Mouse (Mus musculus) bone marrow macrophage, adult 2 months (primary cell): ENCODE results near the gene Mxd1. TPM values are rescaled to one million over a fixed set of nuclear protein-coding genes. Genes with fewer than 3 reads are reported as not detected.

Experiments
- H3K27ac ChIP-seq: 2 replicates; pipeline ENCODE4 v1.5.1; 2012; ENCODE audit warnings: low read depth, low read length; ENCODE audit not compliant: insufficient read depth
- H3K4me1 ChIP-seq: 2 replicates; pipeline ENCODE4 v1.6.1; 2012; ENCODE audit warnings: low read length; ENCODE audit not compliant: control insufficient read depth, insufficient read depth
- H3K4me3 ChIP-seq: 2 replicates; pipeline ENCODE4 v1.5.1; 2012; ENCODE audit warnings: mild to moderate bottlenecking, low read length, moderate library complexity; ENCODE audit not compliant: insufficient read depth
- CTCF ChIP-seq: IDR thresholded peaks from 2 replicates; pipeline ENCODE4 v1.5.1; 2012; ENCODE audit warnings: low read depth, mild to moderate bottlenecking, low read length, moderate library complexity
- POLR2A ChIP-seq: IDR thresholded peaks from 2 replicates; pipeline ENCODE4 v1.6.1; 2012; ENCODE audit warnings: mild to moderate bottlenecking, low read depth, low read length, borderline replicate concordance
- polyA plus RNA-seq: library from polyadenylated mRNA; stranded (reverse); fragments of >200 nt; gene quantifications from 2 replicates; pipeline ENCODE4 v1.2.4, GENCODE M21; 2012; ENCODE audit not compliant: missing spikeins, insufficient read depth, insufficient read length

Mxd1 gene
- polyA plus RNA-seq: 19.1 and 25.3 TPM in 2 replicates

GRCm38 (mm10) chr6:86668580-86669239 is at the start of gene Mxd1:
Gene Mxd1, minus strand, starts transcription at chr6:86669161.
- peak within 1 kb of the TSS; percentile 49; the same call in 1 of the 2 replicates for H3K27ac ChIP-seq
- H3K4me3 ChIP-seq: peak within 1 kb of the TSS; percentile 93
- TF ChIP-seq CTCF: no peak
- no peak for TF ChIP-seq POLR2A
- H3K4me1 ChIP-seq: peaks cover 31% of the 10 kb centered on the region

- Histone ChIP-seq H3K4me1 (no peaks in the 10 kb centered on the region), H3K4me3 (no peak overlapping the region), H3K27ac (no peak overlapping the region)
- TF ChIP-seq CTCF (no peak), POLR2A (no peak)
Observed at GRCm38 (mm10) chr6:86708072-86708774, 39.3 kb upstream of the Mxd1 start.

- H3K27ac ChIP-seq: no peak overlapping the region
- TF ChIP-seq CTCF (no peak), POLR2A (no peak)
- H3K4me1 ChIP-seq: no peaks in the 10 kb centered on the region
- H3K4me3 ChIP-seq: no peak overlapping the region
Observed at GRCm38 (mm10) chr6:86702577-86702976, 33.6 kb upstream of the Mxd1 start.

GRCm38 (mm10) chr6:86697903-86698302 is 28.9 kb upstream of the Mxd1 start:
- Histone ChIP-seq H3K4me1 (no peaks in the 10 kb centered on the region), H3K4me3 (no peak overlapping the region), H3K27ac (no peak overlapping the region)
- TF ChIP-seq POLR2A: no peak
- TF ChIP-seq CTCF: no peak

- Histone ChIP-seq H3K4me3 (no peak overlapping the region), H3K27ac (no peak overlapping the region), H3K4me1 (no peaks in the 10 kb centered on the region)
- TF ChIP-seq POLR2A: no peak
- TF ChIP-seq CTCF: no peak
Observed at GRCm38 (mm10) chr6:86696213-86696612, 27.3 kb upstream of the Mxd1 start.

GRCm38 (mm10) chr6:86694465-86694864 is 25.5 kb upstream of the Mxd1 start:
- Histone ChIP-seq H3K27ac (no peak overlapping the region), H3K4me3 (no peak overlapping the region)
- TF ChIP-seq POLR2A (no peak), CTCF (peak; percentile 38; the same call in 1 of the 2 replicates)

GRCm38 (mm10) chr6:86689671-86690070 is 20.7 kb upstream of the Mxd1 start:
- H3K4me1 ChIP-seq: peaks cover 2% of the 10 kb centered on the region; the same call in 1 of the 2 replicates
- no peak overlapping the region for H3K27ac ChIP-seq
- no peak overlapping the region for H3K4me3 ChIP-seq
- TF ChIP-seq POLR2A (no peak), CTCF (no peak)

More at GRCm38 (mm10) chr6:86694465-86694864, 25.5 kb upstream of the Mxd1 start:
- H3K4me1 ChIP-seq: no peaks in the 10 kb centered on the region

- TF ChIP-seq POLR2A (no peak), CTCF (no peak)
- Histone ChIP-seq H3K4me1 (peaks cover 6% of the 10 kb centered on the region; the same call in 1 of the 2 replicates), H3K27ac (no peak overlapping the region), H3K4me3 (no peak overlapping the region)
Observed at GRCm38 (mm10) chr6:86686971-86687370, 18.0 kb upstream of the Mxd1 start.

GRCm38 (mm10) chr6:86684655-86685011 is 15.7 kb upstream of the Mxd1 start:
- peak overlapping the region; percentile 62 for H3K27ac ChIP-seq
- no peak for TF ChIP-seq CTCF
- no peak for TF ChIP-seq POLR2A

More at GRCm38 (mm10) chr6:86684655-86685011, 15.7 kb upstream of the Mxd1 start:
- Histone ChIP-seq H3K4me3 (peak overlapping the region; percentile 42), H3K4me1 (peaks cover 6% of the 10 kb centered on the region; the same call in 1 of the 2 replicates)
